Mouse (Mus musculus) stomach, embryonic 16.5 days (tissue): ENCODE data around the gene Cmas. TPM values are rescaled to one million over a fixed set of nuclear protein-coding genes. Genes with fewer than 3 reads are reported as not detected.

Experiments
- ATAC-seq: fragments of 200-750 bp; cut with Nextera tagmentation; 2 replicates; pipeline ENCODE4 v1.8.0; 2017; ENCODE audit warnings: moderate number of reproducible peaks, moderate TSS enrichment; ENCODE audit not compliant: insufficient read depth, low FRiP score
- H3K27ac ChIP-seq: fragments of 300-500 bp; sonication (generic); 2 replicates; pipeline ENCODE4 v1.5.1; 2014; ENCODE audit warnings: low read length
- H3K27me3 ChIP-seq: fragments of 300-500 bp; sonication (generic); 2 replicates; pipeline ENCODE4 v1.6.1; 2014; ENCODE audit warnings: low read length, control low read depth, mixed read lengths; ENCODE audit not compliant: control insufficient read depth, insufficient read depth
- H3K36me3 ChIP-seq: fragments of 300-500 bp; sonication (generic); 2 replicates; pipeline ENCODE4 v1.6.1; 2014; ENCODE audit warnings: low read length; ENCODE audit not compliant: control insufficient read depth, insufficient read depth
- H3K4me1 ChIP-seq: fragments of 300-500 bp; sonication (generic); 2 replicates; pipeline ENCODE4 v1.6.1; 2014; ENCODE audit warnings: low read length, control low read depth, mixed read lengths; ENCODE audit not compliant: control insufficient read depth, insufficient read depth
- H3K4me2 ChIP-seq: fragments of 300-500 bp; sonication (generic); 2 replicates; pipeline ENCODE4 v1.6.1; 2014; ENCODE audit warnings: low read depth, low read length, mixed read lengths
- H3K4me3 ChIP-seq: fragments of 300-500 bp; sonication (generic); replicated peaks from 2 replicates; pipeline ENCODE4 v1.5.1; 2014; ENCODE audit warnings: mild to moderate bottlenecking, low read length
- H3K9ac ChIP-seq: fragments of 300-500 bp; sonication (generic); 2 replicates; pipeline ENCODE4 v1.6.1; 2014; ENCODE audit warnings: low read length
- H3K9me3 ChIP-seq: fragments of 300-500 bp; sonication (generic); replicated peaks from 2 replicates; pipeline ENCODE4 v1.6.1; 2016; ENCODE audit warnings: low read length, control low read depth; ENCODE audit not compliant: control insufficient read depth
- WGBS: fragments of 180-500 bp; shearing (Covaris S2); extraction: QIAGEN DNeasy Blood & Tissue Kit; methylation state at CpG from one replicate; pipeline ENCODE4 v1.1.7; 2014; 5-methylcytosine and 5-hydroxymethylcytosine counted together
- polyA plus RNA-seq: library from polyadenylated mRNA; unstranded; fragments of >200 nt; fragmentation: Nextera tagmentation; extraction: Ambion mirVana; gene quantifications from 2 replicates; pipeline ENCODE4 v1.2.1, GENCODE M21; 2015

Cmas gene
- polyA plus RNA-seq, 1 experiment from 2014 or later, result 90.7 TPM

DNA sequence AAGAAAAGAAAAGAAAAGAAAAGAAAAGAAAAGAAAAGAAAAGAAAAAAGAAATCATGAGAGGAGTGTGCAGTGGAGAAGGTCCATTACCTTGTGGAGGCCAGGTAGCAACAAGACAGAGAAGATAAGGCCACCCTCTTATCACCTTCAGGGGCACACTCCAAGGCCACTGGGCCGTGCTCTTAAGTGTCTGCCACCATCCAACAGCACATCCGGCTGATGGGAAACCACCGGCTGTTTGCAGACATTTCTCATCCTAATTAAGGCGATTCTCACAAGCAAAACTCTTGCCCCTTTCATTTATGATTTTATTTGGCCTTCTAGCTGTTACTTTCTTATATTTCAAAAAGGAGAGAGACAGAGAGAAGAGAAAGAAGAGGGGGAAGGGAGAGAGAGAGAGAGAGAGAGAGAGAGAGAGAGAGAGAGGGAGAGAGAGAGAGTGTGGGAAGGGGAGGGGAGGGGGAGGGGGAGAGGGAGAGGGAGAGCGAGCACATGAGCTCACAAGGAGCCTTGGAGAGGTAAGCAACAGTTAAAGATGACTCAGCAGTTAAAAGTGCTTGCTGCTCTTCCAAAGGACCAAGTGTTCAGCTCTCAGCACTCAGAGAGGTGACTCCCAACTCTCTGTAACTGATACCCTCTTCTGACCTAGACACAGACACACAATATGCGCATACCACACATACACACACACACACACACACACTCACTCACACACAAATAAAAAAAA lies 53.0 kb downstream of the Cmas start:
- H3K27me3 ChIP-seq, result no peaks in the 10 kb centered on the region
- H3K9ac ChIP-seq, result no peak overlapping the region
- H3K36me3 ChIP-seq, result no peaks in the 10 kb centered on the region
- H3K27ac ChIP-seq, result no peak overlapping the region
- no peaks in the 10 kb centered on the region for H3K4me1 ChIP-seq
- H3K4me3 ChIP-seq, result no peak overlapping the region
- no peak overlapping the region for H3K4me2 ChIP-seq
- H3K9me3 ChIP-seq, result no peaks in the 10 kb centered on the region
- ATAC-seq, result no peak
- 37% methylated on average over 6 of the region's 6 CpGs for WGBS

DNA sequence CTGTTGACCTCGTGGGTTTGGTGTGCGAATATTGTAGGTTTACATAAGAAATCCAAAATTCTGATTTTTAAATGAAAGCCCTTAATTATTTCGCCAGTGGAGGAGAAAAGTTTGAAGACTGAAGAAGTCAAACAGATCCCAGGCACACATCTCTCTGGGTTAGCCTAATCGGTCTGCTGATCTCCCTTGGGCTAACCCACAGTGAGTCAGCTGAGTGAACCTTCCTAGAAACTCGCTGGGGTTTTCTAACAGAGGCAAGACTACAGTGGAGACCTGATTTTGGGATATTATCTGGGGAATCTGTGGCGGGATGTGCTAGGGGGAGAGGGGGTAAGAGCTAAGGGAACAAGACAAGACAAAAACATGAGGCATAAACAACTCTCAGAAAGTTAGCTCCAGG lies 53.8 kb downstream of the Cmas start:
- no peak for ATAC-seq
- Histone ChIP-seq H3K9me3 (no peaks in the 10 kb centered on the region), H3K4me1 (no peaks in the 10 kb centered on the region), H3K36me3 (no peaks in the 10 kb centered on the region), H3K4me2 (no peak overlapping the region), H3K9ac (no peak overlapping the region), H3K4me3 (no peak overlapping the region), H3K27ac (no peak overlapping the region), H3K27me3 (no peaks in the 10 kb centered on the region)
- WGBS, result 68% methylated on average over 6 of the region's 6 CpGs

DNA sequence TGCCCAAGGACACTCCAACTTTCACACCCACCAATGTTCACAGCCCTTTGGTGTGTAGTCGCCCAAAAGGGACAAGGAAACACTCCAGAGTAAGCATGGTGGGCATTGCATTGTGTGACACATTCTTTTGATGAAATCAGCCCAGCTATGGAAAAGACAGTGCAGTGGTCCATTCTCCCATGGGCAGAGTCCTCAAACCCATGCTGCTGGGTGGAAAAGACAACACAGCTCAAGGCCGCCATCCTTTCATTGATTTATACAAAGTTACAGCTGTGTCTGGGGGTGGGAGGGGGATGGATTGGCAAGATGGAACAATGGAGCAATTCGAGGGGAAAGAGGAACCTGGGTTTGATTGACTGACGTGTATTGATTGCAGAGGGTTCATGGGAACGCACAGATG lies 56.5 kb downstream of the Cmas start:
- no peak overlapping the region for H3K27ac ChIP-seq
- no peak overlapping the region for H3K9ac ChIP-seq
- no peaks in the 10 kb centered on the region for H3K4me1 ChIP-seq
- WGBS, result 76% methylated on average over 5 of the region's 5 CpGs
- H3K36me3 ChIP-seq, result no peaks in the 10 kb centered on the region
- no peak for ATAC-seq
- no peak overlapping the region for H3K4me3 ChIP-seq
- no peaks in the 10 kb centered on the region for H3K9me3 ChIP-seq
- H3K4me2 ChIP-seq, result no peak overlapping the region
- no peaks in the 10 kb centered on the region for H3K27me3 ChIP-seq

DNA sequence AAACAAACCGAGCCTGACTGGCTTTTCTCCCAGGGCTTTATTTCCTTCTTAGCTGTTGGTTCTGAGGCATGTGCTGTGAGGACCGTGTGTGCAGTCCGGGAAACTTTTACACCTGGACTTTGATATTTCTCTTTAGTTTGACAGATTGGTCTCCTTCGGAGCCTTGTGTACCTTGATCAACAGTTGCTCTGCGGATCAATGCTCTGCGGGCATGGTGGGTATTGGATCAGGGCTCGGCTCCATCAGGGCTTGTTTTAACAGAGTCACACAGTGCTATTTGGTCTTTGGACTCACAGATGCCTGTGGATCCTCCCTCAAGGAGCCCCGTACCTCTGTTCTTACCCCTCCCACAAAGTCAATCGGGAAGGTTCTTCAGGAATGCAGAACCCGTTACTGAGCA lies 57.5 kb downstream of the Cmas start:
- no peak for ATAC-seq
- H3K4me1 ChIP-seq, result no peaks in the 10 kb centered on the region
- peak overlapping the region; percentile 64 for H3K9ac ChIP-seq
- H3K4me2 ChIP-seq, result peak overlapping the region; percentile 78
- no peaks in the 10 kb centered on the region for H3K36me3 ChIP-seq
- H3K27ac ChIP-seq, result no peak overlapping the region
- H3K9me3 ChIP-seq, result no peaks in the 10 kb centered on the region
- no peaks in the 10 kb centered on the region for H3K27me3 ChIP-seq
- H3K4me3 ChIP-seq, result peak overlapping the region; percentile 49
- WGBS, result 41% methylated on average over 10 of the region's 10 CpGs

DNA sequence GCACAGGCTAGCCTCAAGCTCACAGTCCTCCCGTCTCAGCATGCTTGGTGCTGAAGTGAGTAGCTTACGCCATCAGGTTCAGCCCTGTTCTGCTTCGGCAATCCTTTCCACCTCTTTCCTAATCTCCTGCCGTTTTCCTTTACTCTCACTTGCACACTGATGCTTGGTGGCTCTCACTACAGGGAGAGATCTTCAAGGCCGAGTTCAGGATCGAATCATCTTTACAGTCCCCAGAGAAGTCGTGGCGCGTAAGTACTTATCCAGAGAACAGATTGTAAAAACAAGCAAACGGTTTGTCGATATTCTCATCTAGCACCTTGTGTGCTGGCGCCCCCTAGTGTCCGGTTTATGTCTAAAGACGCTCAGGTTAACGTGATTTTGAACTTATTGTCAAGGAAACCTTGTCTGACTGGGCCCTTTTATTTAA lies 58.0 kb downstream of the Cmas start:
- ATAC-seq, result peak; percentile 46
- 3% methylated on average over 15 of the region's 15 CpGs for WGBS
- H3K27ac ChIP-seq, result no peak overlapping the region

DNA sequence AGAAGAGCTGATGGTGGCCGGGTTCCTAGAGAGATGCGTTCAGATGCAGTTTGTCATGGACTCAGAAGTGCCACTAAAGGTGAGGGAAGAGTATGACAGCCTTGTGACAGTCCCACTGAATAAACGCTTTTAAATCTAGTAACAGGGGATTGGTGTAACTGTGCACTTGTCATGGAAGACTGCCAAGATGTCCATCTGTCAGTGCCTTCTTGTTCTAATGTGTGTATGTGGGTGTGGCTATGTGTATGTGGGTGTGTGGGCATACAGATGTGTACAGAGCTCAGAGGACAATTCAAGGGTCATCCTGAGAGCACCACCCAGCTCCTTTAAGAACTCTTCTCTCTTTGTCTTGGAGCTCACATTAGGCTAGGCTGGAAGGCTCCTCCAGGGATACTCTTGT lies 59.0 kb downstream of the Cmas start:
- no peaks in the 10 kb centered on the region for H3K36me3 ChIP-seq
- no peak overlapping the region for H3K4me3 ChIP-seq

More for the DNA sequence above, 58.0 kb downstream of the Cmas start:
- Histone ChIP-seq H3K4me2 (peak overlapping the region; percentile 78), H3K9ac (peak overlapping the region; percentile 64), H3K9me3 (no peaks in the 10 kb centered on the region), H3K36me3 (no peaks in the 10 kb centered on the region), H3K4me3 (peak overlapping the region; percentile 49), H3K4me1 (no peaks in the 10 kb centered on the region), H3K27me3 (no peaks in the 10 kb centered on the region)

DNA sequence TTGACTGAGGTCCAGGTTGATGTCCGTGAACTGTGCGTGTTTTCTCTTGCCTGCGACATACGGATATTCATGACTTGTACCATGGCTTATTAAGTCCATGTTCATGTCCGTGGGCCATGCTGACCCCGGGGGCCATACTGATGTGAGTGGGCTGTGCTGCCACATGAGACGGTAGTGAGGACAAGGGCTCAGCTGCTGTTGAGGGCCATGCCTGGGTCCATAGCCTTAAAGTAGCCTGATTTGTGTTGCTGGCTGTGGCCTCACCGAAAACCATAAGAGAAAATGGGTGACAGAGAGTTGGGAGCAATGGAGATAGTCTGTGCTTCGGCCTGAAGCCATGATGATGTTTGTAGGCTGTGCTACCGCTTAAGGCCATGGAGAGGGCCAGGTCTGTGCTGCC lies 61.8 kb downstream of the Cmas start:
- H3K4me1 ChIP-seq, result no peaks in the 10 kb centered on the region
- H3K9ac ChIP-seq, result no peak overlapping the region
- no peak overlapping the region for H3K27ac ChIP-seq
- H3K27me3 ChIP-seq, result no peaks in the 10 kb centered on the region
- ATAC-seq, result no peak
- no peak overlapping the region for H3K4me2 ChIP-seq
- whole genome bisulfite sequencing, result 94% methylated on average over 10 of the region's 10 CpGs
- no peaks in the 10 kb centered on the region for H3K36me3 ChIP-seq
- H3K9me3 ChIP-seq, result no peaks in the 10 kb centered on the region
- H3K4me3 ChIP-seq, result no peak overlapping the region

More for the DNA sequence above, 59.0 kb downstream of the Cmas start:
- no peaks in the 10 kb centered on the region for H3K27me3 ChIP-seq
- ATAC-seq, result no peak
- 68% methylated on average over 3 of the region's 3 CpGs for WGBS
- H3K27ac ChIP-seq, result no peak overlapping the region
- no peaks in the 10 kb centered on the region for H3K9me3 ChIP-seq
- H3K9ac ChIP-seq, result no peak overlapping the region
- H3K4me1 ChIP-seq, result no peaks in the 10 kb centered on the region
- H3K4me2 ChIP-seq, result no peak overlapping the region

DNA sequence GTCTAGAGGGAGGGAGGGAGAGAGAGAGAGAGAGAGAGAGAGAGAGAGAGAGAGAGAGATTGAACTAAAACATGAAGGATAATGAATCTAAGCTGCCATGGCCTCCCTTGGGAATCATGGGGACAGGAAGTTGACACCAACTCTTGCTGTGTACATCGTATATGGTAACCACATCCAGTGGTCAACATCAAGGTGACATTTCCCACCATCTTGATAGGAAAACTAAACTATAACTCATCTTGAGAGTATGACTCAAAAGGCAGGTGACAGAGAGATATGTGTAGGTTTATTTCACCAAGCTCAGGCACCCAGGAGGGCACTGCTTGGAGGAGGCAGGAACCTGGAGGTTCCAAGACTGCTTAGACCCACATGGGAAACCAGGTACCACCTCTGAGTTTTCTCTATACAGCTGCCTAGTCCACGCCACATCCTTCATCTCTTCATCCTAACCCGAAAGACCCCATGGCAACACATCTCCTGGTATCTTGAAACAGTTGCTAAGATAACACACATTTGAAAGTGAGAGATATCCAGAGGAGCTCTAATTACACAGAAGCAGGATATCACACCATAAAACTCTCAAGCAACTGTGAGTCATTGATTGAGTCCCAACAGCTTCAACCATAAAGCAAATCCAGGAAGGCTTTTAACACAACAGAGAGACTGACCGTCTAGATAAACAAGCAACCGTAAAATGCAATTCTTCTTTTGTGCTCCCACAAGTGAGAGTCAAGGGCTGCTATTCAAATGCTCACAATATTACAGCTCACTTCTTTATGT lies 66.7 kb downstream of the Cmas start:
- no peak overlapping the region for H3K4me2 ChIP-seq
- ATAC-seq, result no peak
- H3K4me3 ChIP-seq, result no peak overlapping the region

More for the DNA sequence above, 66.7 kb downstream of the Cmas start:
- Histone ChIP-seq H3K9ac (no peak overlapping the region), H3K36me3 (no peaks in the 10 kb centered on the region), H3K9me3 (no peaks in the 10 kb centered on the region), H3K4me1 (no peaks in the 10 kb centered on the region), H3K27ac (no peak overlapping the region), H3K27me3 (no peaks in the 10 kb centered on the region)
- 61% methylated on average over 5 of the region's 5 CpGs for WGBS
